Mouse (Mus musculus) stomach, embryonic 16.5 days (tissue): ENCODE measurements around the gene Car5b. TPM values are rescaled to one million over a fixed set of nuclear protein-coding genes. Genes with fewer than 3 reads are reported as not detected.
A peak's percentile ranks its signal among the peaks of the same experiment; 100 is the strongest.

Source experiments
- ATAC-seq: fragments of 200-750 bp; cut with Nextera tagmentation; 2 replicates; pipeline ENCODE4 v1.8.0; 2017; ENCODE audit warnings: moderate number of reproducible peaks, moderate TSS enrichment; ENCODE audit not compliant: insufficient read depth, low FRiP score
- H3K27ac ChIP-seq: fragments of 300-500 bp; sonication (generic); 2 replicates; pipeline ENCODE4 v1.5.1; 2014; ENCODE audit warnings: low read length
- H3K27me3 ChIP-seq: fragments of 300-500 bp; sonication (generic); 2 replicates; pipeline ENCODE4 v1.6.1; 2014; ENCODE audit warnings: low read length, control low read depth, mixed read lengths; ENCODE audit not compliant: control insufficient read depth, insufficient read depth
- H3K36me3 ChIP-seq: fragments of 300-500 bp; sonication (generic); 2 replicates; pipeline ENCODE4 v1.6.1; 2014; ENCODE audit warnings: low read length; ENCODE audit not compliant: control insufficient read depth, insufficient read depth
- H3K4me1 ChIP-seq: fragments of 300-500 bp; sonication (generic); 2 replicates; pipeline ENCODE4 v1.6.1; 2014; ENCODE audit warnings: low read length, control low read depth, mixed read lengths; ENCODE audit not compliant: control insufficient read depth, insufficient read depth
- H3K4me2 ChIP-seq: fragments of 300-500 bp; sonication (generic); 2 replicates; pipeline ENCODE4 v1.6.1; 2014; ENCODE audit warnings: low read depth, low read length, mixed read lengths
- H3K4me3 ChIP-seq: fragments of 300-500 bp; sonication (generic); replicated peaks from 2 replicates; pipeline ENCODE4 v1.5.1; 2014; ENCODE audit warnings: mild to moderate bottlenecking, low read length
- H3K9ac ChIP-seq: fragments of 300-500 bp; sonication (generic); 2 replicates; pipeline ENCODE4 v1.6.1; 2014; ENCODE audit warnings: low read length
- H3K9me3 ChIP-seq: fragments of 300-500 bp; sonication (generic); replicated peaks from 2 replicates; pipeline ENCODE4 v1.6.1; 2016; ENCODE audit warnings: low read length, control low read depth; ENCODE audit not compliant: control insufficient read depth
- WGBS: fragments of 180-500 bp; shearing (Covaris S2); extraction: QIAGEN DNeasy Blood & Tissue Kit; methylation state at CpG from one replicate; pipeline ENCODE4 v1.1.7; 2014; 5-methylcytosine and 5-hydroxymethylcytosine counted together
- polyA plus RNA-seq: library from polyadenylated mRNA; unstranded; fragments of >200 nt; fragmentation: Nextera tagmentation; extraction: Ambion mirVana; gene quantifications from 2 replicates; pipeline ENCODE4 v1.2.1, GENCODE M21; 2015

Car5b gene
- polyA plus RNA-seq, 1 experiment from 2014 or later: 3.0 TPM

GRCm38 (mm10) chrX:164038882-164039281, 11.1 kb upstream of the Car5b start:
- H3K4me2 ChIP-seq: no peak overlapping the region
- H3K27ac ChIP-seq: no peak overlapping the region
- peaks cover 3% of the 10 kb centered on the region; the same call in 1 of the 2 replicates for H3K27me3 ChIP-seq
- no peaks in the 10 kb centered on the region for H3K4me1 ChIP-seq
- H3K9ac ChIP-seq: no peak overlapping the region
- H3K9me3 ChIP-seq: no peaks in the 10 kb centered on the region
- no peaks in the 10 kb centered on the region for H3K36me3 ChIP-seq
- WGBS: 54% methylated on average over 2 of the region's 2 CpGs
- ATAC-seq: no peak
- H3K4me3 ChIP-seq: no peak overlapping the region

DNA sequence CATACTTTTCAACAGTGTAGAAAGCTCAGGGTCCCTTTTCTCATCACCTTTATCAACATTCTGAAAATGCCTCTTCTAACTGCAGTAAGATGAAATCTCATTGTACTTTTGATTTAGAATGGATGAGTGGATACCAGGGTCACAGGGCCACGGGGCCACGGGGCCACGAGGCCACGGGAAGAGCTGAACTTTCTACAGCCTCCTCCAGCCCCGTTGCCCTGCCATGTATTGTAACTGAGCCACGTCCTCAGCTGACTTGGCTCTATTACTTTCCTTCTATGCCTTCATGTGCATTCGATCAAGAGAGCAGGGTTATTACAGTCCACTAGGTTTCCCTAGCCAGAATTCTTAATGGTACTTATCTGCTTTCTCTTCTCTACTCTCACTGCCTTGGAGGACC, 8.1 kb upstream of the Car5b start:
- Histone ChIP-seq H3K4me3 (no peak overlapping the region), H3K27ac (no peak overlapping the region), H3K9ac (no peak overlapping the region), H3K27me3 (no peaks in the 10 kb centered on the region; the same call in 1 of the 2 replicates), H3K36me3 (no peaks in the 10 kb centered on the region), H3K4me1 (no peaks in the 10 kb centered on the region), H3K4me2 (no peak overlapping the region), H3K9me3 (no peaks in the 10 kb centered on the region)
- WGBS: 85% methylated on average over 7 of the region's 7 CpGs
- ATAC-seq: no peak

- ATAC-seq: no peak
- Histone ChIP-seq H3K4me1 (no peaks in the 10 kb centered on the region), H3K9ac (no peak overlapping the region), H3K9me3 (no peaks in the 10 kb centered on the region), H3K27me3 (no peaks in the 10 kb centered on the region; the same call in 1 of the 2 replicates), H3K36me3 (no peaks in the 10 kb centered on the region), H3K4me3 (no peak overlapping the region), H3K27ac (no peak overlapping the region), H3K4me2 (no peak overlapping the region)
- WGBS: 91% methylated on average over 2 of the region's 2 CpGs
Measured at GRCm38 (mm10) chrX:164035401-164035800, 7.6 kb upstream of the Car5b start.

GRCm38 (mm10) chrX:164032526-164032925, 4.7 kb upstream of the Car5b start:
- no peaks in the 10 kb centered on the region; the same call in 1 of the 2 replicates for H3K27me3 ChIP-seq
- no peak overlapping the region for H3K4me2 ChIP-seq
- H3K4me1 ChIP-seq: no peaks in the 10 kb centered on the region
- H3K4me3 ChIP-seq: no peak overlapping the region
- ATAC-seq: no peak
- no peaks in the 10 kb centered on the region for H3K9me3 ChIP-seq
- H3K9ac ChIP-seq: no peak overlapping the region
- WGBS: 84% methylated on average over 7 of the region's 7 CpGs
- no peaks in the 10 kb centered on the region for H3K36me3 ChIP-seq
- no peak overlapping the region for H3K27ac ChIP-seq

GRCm38 (mm10) chrX:164015636-164016035, 12.2 kb downstream of the Car5b start:
- ATAC-seq: no peak
- Histone ChIP-seq H3K27ac (no peak overlapping the region), H3K36me3 (no peaks in the 10 kb centered on the region), H3K4me1 (no peaks in the 10 kb centered on the region), H3K9ac (no peak overlapping the region), H3K4me3 (no peak overlapping the region), H3K4me2 (no peak overlapping the region), H3K9me3 (no peaks in the 10 kb centered on the region), H3K27me3 (no peaks in the 10 kb centered on the region; the same call in 1 of the 2 replicates)
- WGBS: 84% methylated on average over 3 of the region's 3 CpGs

DNA sequence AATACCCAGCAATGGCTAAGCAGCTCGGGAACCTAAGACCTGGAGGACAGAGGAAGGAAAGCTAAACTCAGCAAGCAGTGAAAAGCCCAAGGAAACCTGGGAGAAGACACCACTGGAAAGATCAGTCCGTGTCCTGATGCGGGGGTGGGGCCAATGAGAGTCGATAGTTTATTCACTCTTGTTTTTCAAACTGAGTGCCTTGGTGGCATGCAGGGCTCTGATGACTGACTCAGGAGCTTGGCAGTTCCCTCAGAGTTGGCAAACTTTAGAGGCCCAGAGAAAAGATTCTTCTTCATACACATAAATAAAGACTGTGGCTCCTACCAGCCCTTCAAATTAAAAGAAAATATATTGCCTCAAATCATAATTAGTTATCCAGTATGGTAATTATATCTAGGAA, 12.8 kb downstream of the Car5b start:
- 78% methylated on average over 4 of the region's 4 CpGs for WGBS
- Histone ChIP-seq H3K4me2 (no peak overlapping the region), H3K27ac (no peak overlapping the region), H3K9me3 (no peaks in the 10 kb centered on the region), H3K36me3 (no peaks in the 10 kb centered on the region), H3K4me1 (no peaks in the 10 kb centered on the region), H3K9ac (no peak overlapping the region), H3K27me3 (no peaks in the 10 kb centered on the region; the same call in 1 of the 2 replicates), H3K4me3 (no peak overlapping the region)
- no peak for ATAC-seq

DNA sequence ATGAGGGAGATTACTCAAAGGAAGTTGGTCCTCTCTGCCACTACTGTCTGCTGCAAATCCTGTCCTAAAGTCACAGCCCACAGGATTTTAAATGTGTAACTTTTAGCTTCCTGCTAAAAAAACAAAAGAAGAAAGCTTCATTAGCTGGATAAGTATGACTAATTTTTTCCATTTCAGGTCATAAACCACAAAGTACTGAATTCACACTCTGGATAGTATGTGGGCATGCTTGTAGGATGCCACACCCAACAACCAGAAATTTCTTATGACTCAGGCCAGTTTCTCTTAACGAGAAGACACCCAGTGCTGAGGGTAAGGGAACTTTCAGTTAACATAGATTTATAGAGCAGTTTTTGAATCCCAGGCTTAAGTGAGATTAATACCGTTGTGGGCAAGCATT, 14.5 kb downstream of the Car5b start:
- Histone ChIP-seq H3K4me2 (no peak overlapping the region), H3K36me3 (no peaks in the 10 kb centered on the region), H3K9me3 (no peaks in the 10 kb centered on the region), H3K27ac (no peak overlapping the region), H3K4me1 (no peaks in the 10 kb centered on the region), H3K4me3 (no peak overlapping the region), H3K9ac (no peak overlapping the region), H3K27me3 (no peaks in the 10 kb centered on the region; the same call in 1 of the 2 replicates)
- no peak for ATAC-seq
- WGBS: 65% methylated on average over 2 of the region's 2 CpGs

- no peaks in the 10 kb centered on the region for H3K9me3 ChIP-seq
- no peak overlapping the region for H3K9ac ChIP-seq
- H3K27ac ChIP-seq: no peak overlapping the region
- no peaks in the 10 kb centered on the region for H3K4me1 ChIP-seq
- ATAC-seq: peak; percentile 47; the same call in 1 of the 2 replicates
- H3K4me2 ChIP-seq: no peak overlapping the region
- no peak overlapping the region for H3K4me3 ChIP-seq
- H3K27me3 ChIP-seq: no peaks in the 10 kb centered on the region
- no peaks in the 10 kb centered on the region for H3K36me3 ChIP-seq
- WGBS: 27% methylated on average over 2 of the region's 2 CpGs
Measured at GRCm38 (mm10) chrX:164004809-164005208, 23.0 kb downstream of the Car5b start.

DNA sequence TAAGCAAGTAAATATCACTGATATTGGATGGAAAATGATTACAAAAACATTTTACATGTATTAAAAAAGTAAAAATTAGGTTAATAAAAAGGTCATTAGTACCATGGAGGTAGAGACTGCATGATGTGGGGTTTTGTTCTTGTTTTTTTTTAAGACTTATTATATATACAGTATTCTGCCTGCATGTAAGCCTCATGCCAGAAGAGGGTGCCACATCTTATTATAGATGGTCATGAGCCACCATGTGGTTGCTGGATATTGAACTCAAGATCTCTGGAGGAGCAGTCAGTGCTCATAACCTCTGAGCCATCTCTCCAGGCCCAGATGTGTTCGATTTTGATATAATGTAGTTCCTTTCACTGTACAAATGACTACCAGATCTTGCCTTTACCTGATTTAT, 27.9 kb downstream of the Car5b start:
- ATAC-seq: no peak
- Histone ChIP-seq H3K4me3 (no peak overlapping the region), H3K27ac (no peak overlapping the region), H3K36me3 (no peaks in the 10 kb centered on the region), H3K9me3 (no peaks in the 10 kb centered on the region), H3K27me3 (no peaks in the 10 kb centered on the region), H3K9ac (no peak overlapping the region), H3K4me1 (no peaks in the 10 kb centered on the region), H3K4me2 (no peak overlapping the region)
- WGBS: 86% methylated on average over 1 of the region's 1 CpGs

DNA sequence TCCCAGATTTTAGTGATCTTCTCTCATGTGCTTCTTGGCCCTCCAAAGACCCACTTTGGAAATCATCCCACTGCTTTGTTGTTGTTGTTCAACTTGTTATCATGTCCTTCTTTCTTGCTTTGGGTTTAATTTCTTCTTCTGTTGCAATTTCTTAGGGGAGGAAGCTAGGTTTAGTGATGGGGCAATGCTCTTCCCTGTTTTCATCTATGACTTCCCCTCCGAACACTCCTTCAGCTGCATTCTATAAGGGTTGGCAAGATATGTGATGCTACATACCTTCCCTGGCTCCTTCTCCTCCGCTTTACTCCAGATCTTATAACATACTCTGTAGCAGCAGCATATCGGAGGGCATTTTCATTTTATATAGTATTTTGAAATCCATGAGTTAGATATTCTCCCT, 31.0 kb downstream of the Car5b start:
- 0 out of 2 replicates have a peak, but pooled peaks cover 3% of the 10 kb centered on the region for H3K27me3 ChIP-seq
- no peaks in the 10 kb centered on the region for H3K9me3 ChIP-seq
- no peak overlapping the region for H3K4me3 ChIP-seq
- H3K9ac ChIP-seq: no peak overlapping the region
- no peak overlapping the region for H3K4me2 ChIP-seq
- no peaks in the 10 kb centered on the region for H3K4me1 ChIP-seq
- no peaks in the 10 kb centered on the region for H3K36me3 ChIP-seq
- ATAC-seq: no peak
- 87% methylated on average over 3 of the region's 3 CpGs for WGBS
- H3K27ac ChIP-seq: no peak overlapping the region
